Mouse (Mus musculus): Measurements from ENCODE around the gene Slc4a3.

The Slc4a3 gene

GRCm38 (mm10) chr1:75545965-75546956, at the start of gene Slc4a3:
Gene Slc4a3 (plus strand): TSS chr1:75546266.
- DNase-seq, result peak; percentile 81

- no peak for DNase-seq
Measured at GRCm38 (mm10) chr1:75498897-75499296, 47.2 kb upstream of the Slc4a3 start.

DNA sequence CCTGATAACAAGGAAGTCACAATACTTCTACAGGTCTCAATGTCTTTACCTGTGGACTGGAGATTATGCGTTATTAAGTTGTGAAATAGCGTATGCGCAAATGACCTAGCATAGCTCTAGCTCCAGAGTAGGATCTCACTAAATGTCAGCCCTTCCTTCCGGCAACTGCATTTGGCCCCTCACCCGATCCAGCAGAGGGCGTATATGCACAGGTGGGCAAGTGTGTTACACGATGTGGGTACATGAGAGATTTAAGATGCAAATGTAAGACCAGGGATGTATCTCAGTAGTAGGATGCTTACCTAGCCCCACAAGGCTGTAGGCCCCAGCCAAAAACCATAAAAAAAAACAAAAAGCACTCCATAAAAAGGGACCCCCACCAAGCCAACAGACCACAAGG, 46.6 kb upstream of the Slc4a3 start:
- DNase-seq, result peak; percentile 4

DNA sequence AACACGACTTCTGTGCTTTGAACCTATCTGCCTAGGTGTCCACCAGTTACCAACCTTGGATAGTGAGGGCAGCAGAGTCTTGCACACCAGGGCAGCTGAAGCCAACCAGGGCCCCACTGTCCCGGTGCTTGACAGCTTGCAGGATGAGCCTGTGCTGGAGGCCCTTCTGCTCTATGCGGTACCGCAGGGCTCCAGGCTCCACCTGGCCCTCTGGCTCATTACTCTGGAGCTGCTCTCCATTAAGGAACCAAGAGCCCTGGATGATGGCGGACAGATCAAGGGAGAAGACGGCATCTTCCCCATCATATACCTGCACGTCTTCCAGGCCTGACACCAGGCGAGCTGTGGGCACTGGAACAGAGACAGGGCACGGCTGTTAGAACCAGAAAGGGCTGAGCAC, 44.2 kb upstream of the Slc4a3 start:
- DNase-seq, result peak; percentile 5

DNA sequence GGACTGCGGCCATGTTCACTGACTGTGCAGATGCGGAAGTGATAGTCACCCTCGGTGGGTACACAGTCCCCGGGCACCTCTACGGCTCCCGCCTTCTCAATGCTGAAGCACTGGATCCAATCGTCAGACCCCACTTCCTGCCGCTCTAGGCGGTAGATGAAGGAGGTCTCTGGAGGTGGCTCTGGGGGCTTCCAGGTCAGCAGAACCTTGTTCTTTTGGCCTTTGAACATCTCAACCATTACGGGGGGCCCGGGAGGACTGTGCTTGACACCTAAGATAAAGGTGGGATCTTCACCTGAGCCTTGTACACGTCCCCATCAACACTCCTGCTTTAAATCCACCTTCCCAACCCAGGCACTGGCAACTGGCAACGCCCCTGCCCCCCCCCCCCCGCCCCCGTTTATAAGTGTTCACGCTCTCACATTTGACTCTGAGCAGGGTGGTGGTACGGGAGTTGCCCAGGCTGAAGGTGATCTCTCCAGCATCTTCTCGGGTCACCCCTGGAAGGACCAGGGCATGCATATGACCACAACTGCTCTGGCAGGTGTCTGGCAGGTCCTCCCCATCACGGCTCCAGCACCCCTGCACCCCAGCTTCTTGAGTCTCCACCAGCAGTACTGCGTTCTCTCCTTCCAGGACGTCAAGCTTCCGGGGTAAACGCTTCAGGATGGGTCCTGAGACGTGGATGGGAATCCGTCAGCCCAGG, 43.0 kb upstream of the Slc4a3 start:
- peak; percentile 35 for DNase-seq

DNA sequence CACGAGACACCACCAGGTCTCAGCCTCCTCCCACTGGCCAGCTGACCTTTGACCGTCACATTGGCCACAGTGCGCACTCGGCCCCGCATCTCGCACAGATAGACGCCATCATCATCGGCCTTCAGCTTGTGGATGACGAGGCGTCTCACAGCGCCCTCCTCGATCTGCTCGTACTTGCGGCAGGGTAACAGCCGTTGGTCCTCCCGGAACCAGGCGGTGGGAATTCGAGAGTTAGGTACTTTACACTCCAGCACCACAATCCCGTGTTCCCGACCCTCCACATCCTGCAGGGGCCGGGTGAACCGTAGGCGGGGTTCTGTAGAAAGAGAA, 42.5 kb upstream of the Slc4a3 start:
- DNase-seq, result peak; percentile 42

DNA sequence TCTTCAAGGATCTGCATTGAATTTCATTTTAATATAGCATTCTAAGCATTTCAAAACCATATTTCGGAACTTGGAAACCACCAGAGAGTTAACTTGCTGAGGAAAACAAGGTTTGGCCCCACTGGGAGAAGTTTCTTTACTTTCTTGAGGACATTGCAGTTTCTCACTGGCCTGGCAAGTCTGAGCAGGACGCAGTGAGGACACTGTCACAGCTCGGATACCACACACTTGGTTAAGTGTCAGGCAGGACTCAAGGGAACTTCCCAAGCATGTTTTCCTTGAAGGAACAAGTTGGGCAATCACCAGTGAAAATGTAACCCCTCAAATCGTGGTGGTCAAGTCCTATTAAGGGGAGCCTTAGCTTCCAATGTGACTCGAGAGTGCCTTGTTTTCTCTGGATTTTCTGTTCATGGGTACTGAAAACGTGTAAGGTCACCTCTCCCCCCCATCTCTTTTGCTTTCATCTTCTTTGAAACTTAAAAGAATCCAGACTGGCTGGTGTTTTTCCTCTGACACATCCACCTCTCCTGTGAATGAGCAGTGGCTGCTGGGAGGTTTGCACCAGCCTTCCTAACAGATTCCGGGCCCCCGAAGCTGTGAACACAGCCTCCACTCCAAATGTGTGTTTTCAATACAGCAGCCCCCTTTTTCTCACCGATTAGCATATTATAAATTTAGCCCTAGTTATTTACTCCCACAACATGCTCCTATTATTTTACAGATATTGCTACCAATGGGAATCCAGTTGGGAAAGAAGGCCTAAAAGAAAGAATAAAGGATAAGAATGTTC, 41.6 kb upstream of the Slc4a3 start:
- DNase-seq, result no peak

DNA sequence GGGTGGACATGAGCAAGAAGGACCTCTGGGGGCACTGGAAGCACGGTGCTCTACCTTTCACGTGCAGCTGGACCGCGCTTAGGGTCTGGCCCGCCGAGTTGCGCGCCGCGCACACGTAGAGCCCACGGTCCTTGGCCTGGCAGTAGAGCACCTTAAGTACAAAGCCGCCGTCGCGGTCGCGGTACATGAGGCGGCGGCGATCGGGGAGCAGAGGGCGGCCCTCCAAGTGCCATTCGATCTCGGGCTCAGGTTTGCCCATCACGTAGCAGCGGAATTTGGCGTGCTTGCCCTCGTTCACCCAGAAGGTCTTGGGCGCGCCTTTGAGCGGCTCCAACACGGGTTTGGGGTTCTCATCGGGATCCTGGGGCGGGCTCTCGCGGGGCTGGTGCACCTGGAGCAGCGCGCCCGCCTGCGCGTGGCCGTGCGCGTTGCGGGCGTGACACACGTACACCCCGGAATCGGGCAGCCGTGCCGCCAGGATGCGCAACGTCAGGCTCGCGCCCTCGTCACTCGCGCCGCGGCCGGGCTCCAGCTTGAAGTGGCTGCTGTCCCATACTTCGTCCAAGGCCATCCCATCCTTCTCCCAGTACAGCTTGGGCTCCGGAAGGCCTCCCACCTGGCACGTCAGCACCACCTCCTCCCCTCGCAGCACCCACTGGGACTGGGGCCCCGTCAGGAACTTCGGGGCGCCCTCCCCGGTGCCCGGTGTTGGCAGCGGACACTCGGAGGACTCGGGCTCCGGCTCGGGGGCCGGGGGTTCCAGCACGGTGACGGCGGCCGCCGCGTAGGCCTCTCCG, 40.7 kb upstream of the Slc4a3 start:
- peak; percentile 89 for DNase-seq

DNA sequence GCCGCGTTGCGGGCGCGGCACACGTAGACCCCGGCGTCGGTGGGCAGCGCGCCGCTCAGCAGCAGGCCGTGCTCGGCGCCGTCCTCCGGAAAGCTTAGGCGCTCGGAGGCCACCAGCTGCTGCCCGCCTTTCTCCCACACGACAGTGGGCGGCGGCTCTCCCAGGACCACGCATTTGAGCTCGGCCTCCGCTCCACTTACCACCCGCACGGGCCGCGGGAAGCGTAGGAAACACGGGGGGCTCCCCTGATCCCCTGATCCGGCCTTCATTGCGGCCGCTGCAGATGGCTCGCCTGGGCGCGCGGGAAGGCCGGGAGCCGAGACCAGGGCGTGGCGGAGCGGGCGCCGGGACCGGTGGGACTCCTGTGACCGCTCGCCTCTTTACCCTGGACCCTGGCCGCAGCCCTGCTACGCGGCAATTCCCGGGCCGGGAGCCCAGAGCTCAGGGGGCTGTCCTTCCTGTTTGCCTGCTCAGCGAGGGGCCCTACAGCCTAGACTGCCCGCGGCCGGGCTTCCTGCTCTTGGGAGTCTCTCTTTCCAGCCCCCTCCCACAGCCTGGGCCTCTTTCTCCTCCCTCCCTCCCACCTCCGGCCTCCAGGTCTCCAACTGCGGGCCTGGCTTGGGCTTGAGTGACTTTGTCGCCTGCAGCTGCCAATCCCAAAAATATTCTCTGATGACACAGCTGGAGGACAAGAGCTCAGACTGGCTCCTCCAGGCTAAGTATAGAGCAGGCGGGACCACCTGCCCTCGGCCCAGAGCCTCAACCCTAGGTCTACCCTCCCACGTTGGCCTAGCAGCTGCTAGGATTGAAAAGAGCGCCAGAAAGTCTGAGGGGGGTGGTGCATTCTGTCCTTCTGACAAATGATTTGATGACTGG, 39.9 kb upstream of the Slc4a3 start, which contains the start of gene Obsl1:
Gene Obsl1, minus strand, starts transcription at position 497 of the 876 bp plus-strand sequence.
- no peak for DNase-seq

GRCm38 (mm10) chr1:75507006-75507405, 39.1 kb upstream of the Slc4a3 start, which contains the start of gene Inha:
Gene Inha (plus strand): TSS chr1:75507077.
- DNase-seq, result no peak

GRCm38 (mm10) chr1:75509586-75509985, 36.5 kb upstream of the Slc4a3 start:
- no peak for DNase-seq

GRCm38 (mm10) chr1:75510154-75510553, 35.9 kb upstream of the Slc4a3 start:
- no peak for DNase-seq

GRCm38 (mm10) chr1:75511437-75512210, 34.4 kb upstream of the Slc4a3 start:
- no peak for DNase-seq

DNA sequence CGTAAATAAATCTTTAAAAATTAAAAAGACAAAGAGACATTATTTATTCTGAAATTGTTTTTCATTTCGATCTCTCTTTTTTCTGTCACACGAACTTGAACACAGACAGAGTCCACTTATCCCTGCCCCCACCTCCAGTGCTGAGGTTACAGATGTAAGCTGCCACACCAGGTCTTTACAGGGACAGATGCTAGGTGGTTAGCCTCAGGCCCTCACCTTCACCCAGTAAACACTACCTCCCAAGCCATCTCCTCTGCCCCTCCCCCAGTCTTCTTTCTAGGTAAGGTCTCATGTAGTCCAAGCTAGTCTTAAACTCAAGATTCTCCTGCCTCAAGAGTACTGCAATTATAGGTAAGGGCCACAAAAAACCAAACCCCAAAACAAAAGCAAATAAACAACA, 33.5 kb upstream of the Slc4a3 start:
- no peak for DNase-seq

DNA sequence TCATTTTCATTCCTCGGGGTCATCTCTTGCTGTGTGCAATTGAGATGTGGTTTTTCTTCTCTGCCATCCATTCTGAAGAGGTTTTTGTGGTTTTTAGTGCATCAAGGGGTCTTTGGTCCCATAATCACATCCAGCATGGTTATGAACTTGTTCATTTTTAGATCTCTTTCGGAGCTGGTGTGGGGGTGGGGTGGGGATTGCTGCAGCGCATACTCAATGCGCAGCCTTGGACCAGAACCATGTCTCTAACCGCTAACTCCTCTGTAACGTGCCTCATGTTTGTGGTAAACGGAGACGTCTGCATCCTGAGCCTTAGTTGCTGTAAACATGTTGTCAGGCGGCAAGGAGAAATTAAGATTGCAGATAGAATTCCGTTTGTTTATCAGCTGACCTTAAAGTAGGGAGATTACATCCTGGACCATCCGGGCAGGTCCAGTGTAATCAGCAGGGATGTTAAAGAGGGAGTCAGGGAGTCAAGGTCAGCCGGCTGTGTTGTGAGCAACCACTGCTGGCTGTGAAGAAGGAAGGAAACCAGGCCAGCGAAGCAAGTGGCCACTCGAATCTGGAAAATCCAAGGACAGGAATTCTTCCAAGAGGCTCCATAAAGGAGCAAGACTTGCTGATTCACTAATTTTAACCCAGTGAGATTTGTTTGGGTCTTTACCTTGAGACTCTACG, 29.2 kb upstream of the Slc4a3 start:
- DNase-seq, result no peak

DNA sequence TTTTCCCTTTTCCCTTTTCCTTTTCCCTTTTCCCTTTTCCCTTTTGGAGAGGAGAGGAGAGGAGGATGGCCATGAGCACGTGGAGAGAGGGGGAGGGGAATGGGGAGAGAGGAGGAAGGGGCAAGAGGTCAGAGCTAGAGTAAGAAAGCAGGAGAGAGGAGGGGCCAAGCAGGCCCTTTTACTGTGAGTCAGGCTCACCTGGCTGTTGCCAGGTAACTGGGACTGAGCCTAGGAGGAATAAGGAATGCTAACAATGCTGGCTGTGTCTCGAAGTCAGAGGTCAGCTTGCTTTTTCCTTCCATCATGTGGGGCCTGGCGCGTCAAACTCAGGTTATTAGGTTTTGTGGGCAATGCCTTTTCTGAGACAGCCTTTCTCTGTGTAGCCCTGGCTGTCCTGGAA, 28.1 kb upstream of the Slc4a3 start:
- no peak for DNase-seq

DNA sequence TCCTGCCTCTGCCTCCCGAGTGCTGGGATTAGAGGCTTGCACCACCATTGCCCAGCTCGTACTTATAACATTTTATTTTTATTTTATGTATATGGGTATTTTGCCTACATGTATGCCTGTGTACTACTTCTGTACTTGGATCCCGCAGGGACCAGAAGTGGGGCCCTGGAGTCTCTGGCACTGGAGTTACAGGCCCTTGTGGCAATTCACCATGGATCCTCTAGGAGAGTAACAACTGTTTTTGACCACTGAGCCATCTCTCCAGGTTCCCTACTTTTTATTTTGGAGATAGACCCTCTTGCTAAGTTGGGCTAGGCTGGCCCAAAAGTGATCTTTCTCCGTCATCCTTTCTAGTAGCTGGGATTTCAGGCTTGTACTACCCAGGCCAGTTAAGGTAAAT, 27.6 kb upstream of the Slc4a3 start:
- no peak for DNase-seq

DNA sequence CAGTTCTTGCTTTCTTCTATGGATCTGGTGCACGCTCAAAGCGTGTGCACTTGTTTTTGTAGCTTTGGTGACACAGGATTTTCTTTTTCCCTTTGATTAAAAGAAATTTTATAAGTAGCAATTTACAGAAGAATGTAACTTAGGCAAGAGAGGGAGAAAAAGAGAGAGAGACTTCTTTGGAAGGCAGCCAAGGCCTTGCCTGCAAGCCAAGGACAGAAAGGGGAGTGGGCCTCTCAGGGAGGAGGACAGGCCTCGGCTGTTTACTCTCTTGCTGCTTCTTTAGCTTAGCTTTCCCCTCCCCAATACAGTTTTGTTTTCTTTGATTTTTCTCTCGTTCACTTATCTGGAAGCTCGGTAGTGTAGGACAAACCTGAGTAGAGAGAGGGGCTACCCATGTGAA, 26.5 kb upstream of the Slc4a3 start:
- DNase-seq, result no peak

- DNase-seq, result peak; percentile 91
Measured at GRCm38 (mm10) chr1:75521321-75522031, 24.6 kb upstream of the Slc4a3 start, which contains the start of gene Stk11ip. Gene Stk11ip (plus strand): TSS chr1:75521529.
